Mouse (Mus musculus): ENCODE data around the gene Rasgef1c. TPM values are rescaled to one million over a fixed set of nuclear protein-coding genes. Genes with fewer than 3 reads are reported as not detected.

The Rasgef1c gene
- not detected for total RNA-seq (2023)

DNA sequence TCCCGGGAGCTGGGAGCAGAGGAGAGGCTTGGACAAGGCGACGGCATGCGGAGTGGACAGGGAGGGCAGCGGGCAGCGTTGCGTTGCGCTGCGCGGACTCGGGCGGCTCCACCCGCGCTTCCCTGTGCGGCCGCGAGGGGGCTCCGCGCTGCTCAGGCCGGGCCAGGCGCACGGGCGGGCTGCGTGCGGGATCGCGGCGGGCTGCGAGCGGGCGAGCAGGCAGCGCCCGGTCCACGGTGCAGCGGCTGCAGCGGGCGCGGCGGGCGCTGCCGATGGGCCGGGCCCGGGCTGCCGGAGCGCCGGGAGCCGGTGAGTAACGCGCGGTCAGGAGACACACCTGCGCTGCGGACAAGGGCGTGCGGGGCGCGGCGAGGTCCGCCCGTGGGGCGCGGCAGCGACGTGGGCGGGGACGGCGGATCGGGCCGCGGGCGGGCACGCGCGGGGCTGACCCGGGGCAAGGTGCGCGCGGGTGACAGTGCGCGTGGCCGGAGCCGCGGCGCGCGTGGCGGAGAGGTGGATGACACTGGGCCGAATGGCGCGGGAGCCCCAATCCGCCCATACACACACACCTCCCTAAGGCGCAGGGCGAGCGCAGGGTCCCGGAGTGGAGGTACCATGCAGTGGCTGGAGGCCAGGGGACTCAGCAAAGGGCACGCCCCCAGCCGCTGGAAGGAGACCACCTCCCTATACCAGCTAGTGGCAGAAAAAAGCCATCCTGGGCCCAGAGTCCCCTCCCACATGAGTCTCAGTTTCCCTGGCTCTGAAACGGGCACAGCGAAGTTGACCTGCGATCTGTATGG is at the start of gene Rasgef1c:
Gene Rasgef1c, plus strand, starts transcription at position 177 of the 800 bp plus-strand sequence.

DNA sequence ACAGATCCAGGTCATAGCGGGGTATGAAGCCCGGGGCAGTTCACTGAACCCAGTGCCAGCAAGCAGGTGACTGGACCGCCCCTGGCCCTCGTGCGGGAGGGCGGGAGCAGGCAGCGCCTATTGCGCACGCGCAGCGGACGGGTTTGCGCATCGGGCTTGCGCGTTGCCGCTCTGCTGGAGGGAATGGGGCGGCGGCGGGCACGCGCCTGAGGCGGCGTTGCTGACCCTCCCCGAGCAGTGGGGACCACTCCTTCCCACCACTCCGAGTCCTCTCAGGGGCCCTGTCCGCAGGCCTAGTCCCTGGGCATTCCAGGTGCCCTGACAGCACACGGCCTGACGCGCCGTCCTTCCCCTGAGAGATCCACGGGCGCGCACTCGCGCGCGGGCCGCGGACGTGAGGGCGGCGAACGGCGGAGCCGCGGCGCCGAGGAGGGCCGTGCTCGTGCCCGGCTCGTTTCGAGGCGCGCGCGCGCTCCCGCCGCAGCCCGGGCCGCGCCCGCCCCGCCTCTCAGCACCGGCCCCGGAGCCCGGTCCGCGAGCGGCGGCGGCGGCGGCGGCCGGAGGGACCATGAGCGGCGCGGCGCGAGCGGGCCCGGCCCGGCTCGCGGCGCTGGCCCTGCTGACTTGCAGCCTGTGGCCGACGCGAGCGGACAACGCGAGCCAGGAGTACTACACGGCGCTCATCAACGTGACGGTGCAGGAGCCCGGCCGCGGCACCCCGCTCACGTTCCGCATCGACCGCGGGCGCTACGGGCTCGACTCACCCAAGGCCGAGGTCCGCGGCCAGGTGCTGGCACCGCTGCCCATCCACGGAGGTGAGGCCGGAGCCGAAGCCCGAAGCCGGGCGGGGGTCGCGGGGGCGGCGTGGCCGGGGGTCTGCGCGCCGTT is 123.4 kb downstream of the Rasgef1c start, which contains the start of gene Rnf130:
Gene Rnf130, plus strand, starts transcription at position 514 of the 888 bp plus-strand sequence.

Other genes starting within 250 kb of the Rasgef1c start
- not detected for gene Scgb3a1, start 238.2 kb upstream of the Rasgef1c start, total RNA-seq (2023)
- 91.5 TPM for gene Cnot6, start 189.1 kb upstream of the Rasgef1c start, total RNA-seq (2023)
- gene Gfpt2, start 107.7 kb upstream of the Rasgef1c start, total RNA-seq (2023): 0.32 TPM
- 51.0 TPM for gene Mapk9, start 55.1 kb upstream of the Rasgef1c start, total RNA-seq (2023)
- 30.7 TPM for gene Rnf130, start 123.5 kb downstream of the Rasgef1c start, total RNA-seq (2023)
- gene Tbc1d9b, start 229.6 kb downstream of the Rasgef1c start, total RNA-seq (2023): 60.3 TPM

Data from CD4-positive naive resting alpha-beta T cell, adult 76 days (primary cell).